ENCODE assay signal across 8 mouse cellular contexts in genomic region chr5:130216781-130217180, GRCm38 (mm10). TPM values are rescaled to one million over a fixed set of nuclear protein-coding genes. Genes with fewer than 3 reads are reported as not detected.
DNase-seq lines count a peak whose midpoint lies in the region; ATAC-seq lines count a peak whose summit lies in the region.

Tmem248 (plus strand) TSS chr5:130217081.

- no peak for ATAC-seq in lung, embryonic 16.5 days (ENCODE audit: low read depth)
- no peak for ATAC-seq in embryonic facial prominence, embryonic 12.5 days (ENCODE audit: insufficient number of reproducible peaks, insufficient read depth, low FRiP score, low TSS enrichment)
- ATAC-seq in heart, embryonic 14.5 days (ENCODE audit: insufficient number of reproducible peaks, insufficient read depth, low FRiP score, low read depth): no peak
- no peak for ATAC-seq in monocyte, adult 5-6 weeks (replicated peaks; ENCODE audit: insufficient number of reproducible peaks, low FRiP score, low TSS enrichment, poor library complexity, severe bottlenecking)

- no peaks in the 10 kb centered on the region for H3K27me3 ChIP-seq in lung, embryonic 16.5 days (ENCODE audit: control insufficient read depth, insufficient read depth, low read depth, low read length)
- no peaks in the 10 kb centered on the region for H3K27me3 ChIP-seq in embryonic facial prominence, embryonic 12.5 days
- no peaks in the 10 kb centered on the region for H3K27me3 ChIP-seq in heart, embryonic 14.5 days (ENCODE audit: control insufficient read depth, insufficient read depth, low read length)

- H3K4me1 ChIP-seq in lung, embryonic 16.5 days (replicated peaks; ENCODE audit: control insufficient read depth, insufficient read depth, low read length): 0 out of 2 replicates have a peak, but pooled peaks cover 2% of the 10 kb centered on the region
- H3K4me1 ChIP-seq in embryonic facial prominence, embryonic 12.5 days: no peaks in the 10 kb centered on the region
- 0 out of 4 replicates have a peak, but pooled peaks cover 0 to 9% of the 10 kb centered on the region in 2 experiments for H3K4me1 ChIP-seq in heart, embryonic 14.5 days (ENCODE audit: control insufficient read depth in 2 of 2, insufficient read depth in 2 of 2, low read length in 2 of 2)

- peaks cover 5% of the 10 kb centered on the region; the same call in 1 of the 2 replicates for H3K9me3 ChIP-seq in lung, embryonic 16.5 days (ENCODE audit: control insufficient read depth, low read length)
- no peaks in the 10 kb centered on the region for H3K9me3 ChIP-seq in embryonic facial prominence, embryonic 12.5 days
- no peaks in the 10 kb centered on the region for H3K9me3 ChIP-seq in heart, embryonic 14.5 days (ENCODE audit: control insufficient read depth, low read length)

- H3K36me3 ChIP-seq in lung, embryonic 16.5 days (ENCODE audit: control insufficient read depth, insufficient read depth, low read length): peaks cover 12% of the 10 kb centered on the region
- H3K36me3 ChIP-seq in embryonic facial prominence, embryonic 12.5 days: peaks cover 22% of the 10 kb centered on the region
- H3K36me3 ChIP-seq in heart, embryonic 14.5 days (ENCODE audit: control insufficient read depth, insufficient read depth, low read length): peaks cover 33% of the 10 kb centered on the region

- H3K4me2 ChIP-seq in lung, embryonic 16.5 days (ENCODE audit: low read depth, low read length): no peak within 1 kb of the TSS
- no peak within 1 kb of the TSS for H3K4me2 ChIP-seq in embryonic facial prominence, embryonic 12.5 days (replicated peaks)
- H3K4me2 ChIP-seq in heart, embryonic 14.5 days (ENCODE audit: low read length): no peak within 1 kb of the TSS

- H3K27ac ChIP-seq in lung, embryonic 16.5 days (ENCODE audit: low read length): no peak within 1 kb of the TSS
- H3K27ac ChIP-seq in embryonic facial prominence, embryonic 12.5 days: no peak within 1 kb of the TSS
- no peak within 1 kb of the TSS for H3K27ac ChIP-seq in heart, embryonic 14.5 days (replicated peaks in 1 of 2; ENCODE audit: control insufficient read depth in 1 of 2, insufficient read depth in 1 of 2, low read depth in 2 of 2, low read length in 2 of 2)

- 74% methylated on average over 7 of the region's 7 CpGs for WGBS in lung, embryonic 16.5 days
- WGBS in embryonic facial prominence, embryonic 12.5 days: 84% methylated on average over 7 of the region's 7 CpGs
- WGBS in heart, embryonic 14.5 days: 80% methylated on average over 7 of the region's 7 CpGs

- no peak within 1 kb of the TSS for H3K9ac ChIP-seq in lung, embryonic 16.5 days (ENCODE audit: low read length)
- H3K9ac ChIP-seq in embryonic facial prominence, embryonic 12.5 days: no peak within 1 kb of the TSS
- no peak within 1 kb of the TSS for H3K9ac ChIP-seq in heart, embryonic 14.5 days (ENCODE audit: low read length)

- DNase-seq in lung, adult 18-20 months: no peak
- DNase-seq in left cerebral cortex, postnatal 14 days (ENCODE audit: low spot score in 2 of 2): no peak
- DNase-seq in cerebellum, adult 8-10 months: no peak
- DNase-seq in kidney, postnatal 10 days: no peak

- H3K4me3 ChIP-seq in lung, embryonic 16.5 days (ENCODE audit: low read length): no peak within 1 kb of the TSS
- H3K4me3 ChIP-seq in embryonic facial prominence, embryonic 12.5 days: no peak within 1 kb of the TSS
- H3K4me3 ChIP-seq in heart, embryonic 14.5 days (ENCODE audit: control insufficient read depth in 1 of 2, insufficient read depth in 1 of 2, low read depth in 1 of 2, low read length in 2 of 2): no peak within 1 kb of the TSS

- intact Hi-C loops in left cerebral cortex, postnatal 14 days (cut with DNase I): no loop called here

RNA-seq across cellular contexts. Expression of gene Tmem248, which starts in this region (rescaled TPM):
- polyA plus RNA-seq in lung, embryonic 16.5 days (2015; fragmentation: Nextera tagmentation; extraction: Ambion mirVana): 31.5 and 36.3 TPM in 2 replicates
- polyA plus RNA-seq in embryonic facial prominence, embryonic 12.5 days (2016; fragmentation: Nextera tagmentation; extraction: Ambion mirVana): 37.6 and 38.2 TPM in 2 replicates
- polyA plus RNA-seq in heart, embryonic 14.5 days (2014; fragmentation: Nextera tagmentation; extraction: Ambion mirVana): 30.7 and 31.0 TPM in 2 replicates
- 10 to 100 TPM; 35.4 to 46.8 TPM for total RNA-seq in left cerebral cortex, postnatal 14 days (2021)
- total RNA-seq in monocyte, adult 5-6 weeks (2017): 37.6 to 41.1 TPM (median 40.2 TPM) in 3 replicates
